Mouse (Mus musculus): Measurements from ENCODE around the gene Slc22a5.

GRCm38 (mm10) chr11:53896935-53897334, 5.5 kb upstream of the Slc22a5 start:
- no peak for TF ChIP-seq ZC3H11A (IDR thresholded peaks at IDR 0.05; ENCODE audit: borderline replicate concordance, low read depth, low read length)
- TF ChIP-seq ZNF384 (IDR thresholded peaks at IDR 0.05; ENCODE audit: low read depth, low read length), result no peak
- TF ChIP-seq HCFC1 (IDR thresholded peaks at IDR 0.05; ENCODE audit: borderline replicate concordance, insufficient read depth, low read length), result no peak
- no peak for TF ChIP-seq CHD2 (IDR thresholded peaks at IDR 0.05; ENCODE audit: low read depth, low read length)

Data from ES-E14 (cell line).